Mouse (Mus musculus) forebrain, embryonic 16.5 days (tissue): Measurements from ENCODE around the gene Asxl1. TPM values are rescaled to one million over a fixed set of nuclear protein-coding genes. Genes with fewer than 3 reads are reported as not detected.

ENCODE experiments used
- ATAC-seq: fragments of 200-750 bp; cut with Nextera tagmentation; 2 replicates; pipeline ENCODE4 v1.8.0; 2017; ENCODE audit warnings: mild to moderate bottlenecking, moderate library complexity
- H3K27ac ChIP-seq: fragments of 300-500 bp; sonication (generic); 2 replicates; pipeline ENCODE4 v1.5.1; 2014; ENCODE audit warnings: low read length, control low read depth
- H3K27me3 ChIP-seq: fragments of 300-500 bp; sonication (generic); replicated peaks from 2 replicates; pipeline ENCODE4 v1.6.1; 2014; ENCODE audit warnings: low read length; ENCODE audit not compliant: control insufficient read depth, insufficient read depth
- H3K36me3 ChIP-seq: fragments of 300-500 bp; sonication (generic); 2 replicates; pipeline ENCODE4 v1.6.1; 2014; ENCODE audit not compliant: control insufficient read depth, insufficient read depth
- H3K4me1 ChIP-seq: fragments of 300-500 bp; sonication (generic); replicated peaks from 2 replicates; pipeline ENCODE4 v1.6.1; 2014; ENCODE audit warnings: low read length; ENCODE audit not compliant: control insufficient read depth, insufficient read depth
- H3K4me2 ChIP-seq: fragments of 300-500 bp; sonication (generic); 2 replicates; pipeline ENCODE4 v1.6.1; 2014; ENCODE audit warnings: mild to moderate bottlenecking, low read length, control low read depth
- H3K4me3 ChIP-seq: fragments of 300-500 bp; sonication (generic); replicated peaks from 2 replicates; pipeline ENCODE4 v1.5.1; 2014; ENCODE audit warnings: mild to moderate bottlenecking, low read length, control low read depth
- H3K9ac ChIP-seq: fragments of 300-500 bp; sonication (generic); replicated peaks from 2 replicates; pipeline ENCODE4 v1.6.1; 2014; ENCODE audit warnings: low read depth, low read length, control low read depth
- H3K9me3 ChIP-seq: fragments of 300-500 bp; sonication (generic); 2 replicates; pipeline ENCODE4 v1.6.1; 2016; ENCODE audit warnings: low read length; ENCODE audit not compliant: control insufficient read depth
- WGBS: fragments of 180-500 bp; shearing (Covaris S2); extraction: QIAGEN DNeasy Blood & Tissue Kit; methylation state at CpG from one replicate; pipeline ENCODE4 v1.1.7; 2014; 5-methylcytosine and 5-hydroxymethylcytosine counted together
- polyA plus RNA-seq: library from polyadenylated mRNA; unstranded; fragments of >200 nt; fragmentation: Nextera tagmentation; extraction: Ambion mirVana; gene quantifications from 2 replicates; pipeline ENCODE4 v1.2.1, GENCODE M21; 2015

Gene Asxl1
- polyA plus RNA-seq, 1 experiment from 2014 or later: 10.9 TPM

GRCm38 (mm10) chr2:153414607-153415006, 69.0 kb downstream of the Asxl1 start:
- peaks cover 48% of the 10 kb centered on the region for H3K36me3 ChIP-seq
- H3K4me3 ChIP-seq: no peak overlapping the region
- ATAC-seq: no peak
- WGBS: 42% methylated on average over 2 of the region's 2 CpGs
- H3K27ac ChIP-seq: no peak overlapping the region
- H3K27me3 ChIP-seq: no peaks in the 10 kb centered on the region
- H3K9ac ChIP-seq: no peak overlapping the region
- no peaks in the 10 kb centered on the region for H3K9me3 ChIP-seq
- peaks cover 8% of the 10 kb centered on the region; the same call in 1 of the 2 replicates for H3K4me1 ChIP-seq
- no peak overlapping the region for H3K4me2 ChIP-seq

- Histone ChIP-seq H3K9ac (no peak overlapping the region), H3K36me3 (peaks cover 30% of the 10 kb centered on the region), H3K27ac (no peak overlapping the region), H3K9me3 (no peaks in the 10 kb centered on the region), H3K4me2 (no peak overlapping the region), H3K4me1 (peaks cover 18% of the 10 kb centered on the region), H3K4me3 (no peak overlapping the region), H3K27me3 (no peaks in the 10 kb centered on the region)
- WGBS: 98% methylated on average over 12 of the region's 12 CpGs
- ATAC-seq: no peak
Measured at GRCm38 (mm10) chr2:153417841-153418240, 72.2 kb downstream of the Asxl1 start.

- peak; percentile 52 for ATAC-seq
- no peak overlapping the region for H3K27ac ChIP-seq
- H3K9ac ChIP-seq: no peak overlapping the region
- no peaks in the 10 kb centered on the region for H3K9me3 ChIP-seq
- H3K4me2 ChIP-seq: no peak overlapping the region
- H3K36me3 ChIP-seq: peaks cover 28% of the 10 kb centered on the region
- 60% methylated on average over 1 of the region's 1 CpGs for WGBS
- no peaks in the 10 kb centered on the region for H3K27me3 ChIP-seq
- peaks cover 22% of the 10 kb centered on the region for H3K4me1 ChIP-seq
- no peak overlapping the region for H3K4me3 ChIP-seq
Measured at GRCm38 (mm10) chr2:153418381-153418780, 72.8 kb downstream of the Asxl1 start.

- H3K27ac ChIP-seq: no peak overlapping the region
- H3K36me3 ChIP-seq: peaks cover 22% of the 10 kb centered on the region
- H3K9me3 ChIP-seq: no peaks in the 10 kb centered on the region
- no peaks in the 10 kb centered on the region for H3K27me3 ChIP-seq
- H3K4me3 ChIP-seq: no peak overlapping the region
- ATAC-seq: no peak
- peaks cover 37% of the 10 kb centered on the region for H3K4me1 ChIP-seq
- H3K9ac ChIP-seq: no peak overlapping the region
- H3K4me2 ChIP-seq: no peak overlapping the region
Measured at GRCm38 (mm10) chr2:153421233-153421632, 75.6 kb downstream of the Asxl1 start.

GRCm38 (mm10) chr2:153422051-153422450, 76.4 kb downstream of the Asxl1 start:
- Histone ChIP-seq H3K4me1 (peaks cover 42% of the 10 kb centered on the region), H3K36me3 (peaks cover 18% of the 10 kb centered on the region), H3K4me2 (no peak overlapping the region), H3K9ac (no peak overlapping the region), H3K27ac (no peak overlapping the region), H3K4me3 (no peak overlapping the region), H3K9me3 (no peaks in the 10 kb centered on the region), H3K27me3 (no peaks in the 10 kb centered on the region)
- WGBS: 12% methylated on average over 5 of the region's 5 CpGs
- ATAC-seq: peak; percentile 45

- Histone ChIP-seq H3K4me2 (no peak overlapping the region), H3K4me1 (peaks cover 42% of the 10 kb centered on the region), H3K4me3 (no peak overlapping the region), H3K9ac (no peak overlapping the region), H3K27me3 (no peaks in the 10 kb centered on the region), H3K9me3 (no peaks in the 10 kb centered on the region), H3K27ac (no peak overlapping the region), H3K36me3 (peaks cover 9% of the 10 kb centered on the region)
- ATAC-seq: no peak
- 72% methylated on average over 3 of the region's 3 CpGs for WGBS
Measured at GRCm38 (mm10) chr2:153423113-153423512, 77.5 kb downstream of the Asxl1 start.

GRCm38 (mm10) chr2:153424557-153424956, 78.9 kb downstream of the Asxl1 start:
- no peak overlapping the region for H3K9ac ChIP-seq
- peaks cover 36% of the 10 kb centered on the region for H3K4me1 ChIP-seq
- ATAC-seq: no peak
- no peak overlapping the region for H3K4me2 ChIP-seq
- H3K27me3 ChIP-seq: no peaks in the 10 kb centered on the region
- no peak overlapping the region for H3K4me3 ChIP-seq
- WGBS: 87% methylated on average over 8 of the region's 8 CpGs
- peaks cover 13% of the 10 kb centered on the region for H3K36me3 ChIP-seq
- no peak overlapping the region for H3K27ac ChIP-seq
- no peaks in the 10 kb centered on the region for H3K9me3 ChIP-seq

GRCm38 (mm10) chr2:153425124-153425844, 79.7 kb downstream of the Asxl1 start:
- no peak overlapping the region for H3K4me3 ChIP-seq
- no peaks in the 10 kb centered on the region for H3K9me3 ChIP-seq
- ATAC-seq: no peak
- H3K4me1 ChIP-seq: peaks cover 36% of the 10 kb centered on the region
- no peaks in the 10 kb centered on the region for H3K27me3 ChIP-seq
- H3K9ac ChIP-seq: no peak overlapping the region
- no peak overlapping the region for H3K4me2 ChIP-seq
- H3K36me3 ChIP-seq: peaks cover 8% of the 10 kb centered on the region
- H3K27ac ChIP-seq: peak overlapping the region; percentile 73
- 89% methylated on average over 4 of the region's 4 CpGs for WGBS

- ATAC-seq: peak; percentile 86
- Histone ChIP-seq H3K27ac (peak overlapping the region; percentile 73), H3K4me2 (no peak overlapping the region), H3K4me3 (no peak overlapping the region), H3K4me1 (peaks cover 36% of the 10 kb centered on the region), H3K36me3 (peaks cover 7% of the 10 kb centered on the region), H3K9ac (0 out of 2 replicates have a peak overlapping the region, but pooled peaks have one; percentile 10), H3K9me3 (no peaks in the 10 kb centered on the region), H3K27me3 (no peaks in the 10 kb centered on the region)
- whole genome bisulfite sequencing: 7% methylated on average over 9 of the region's 9 CpGs
Measured at GRCm38 (mm10) chr2:153425998-153426670, 80.5 kb downstream of the Asxl1 start.
